Mouse (Mus musculus): ENCODE measurements at regions not wholly inside any gene's neighbourhood (a gene's known extent, or its start where the extent isn't known, plus 50 kb on each side); places are given as distances from the start of the nearest gene placed in this dataset.

- H3K9ac ChIP-seq (replicated peaks; ENCODE audit: low read length, poor library complexity, severe bottlenecking), result no peak overlapping the region
- DNase-seq (ENCODE audit: low spot score), result peak; percentile 92
- no peak for TF ChIP-seq CTCF (IDR thresholded peaks at IDR 0.05)
- ATAC-seq (ENCODE audit: low FRiP score), result peak; percentile 60; the same call in 1 of the 2 replicates
- H3K4me2 ChIP-seq (ENCODE audit: low read depth, low read length, poor library complexity, severe bottlenecking), result no peak overlapping the region
- H3K36me3 ChIP-seq (ENCODE audit: insufficient read depth, low read length), result no peaks in the 10 kb centered on the region
- H3K27me3 ChIP-seq (ENCODE audit: insufficient read depth, low read length), result no peaks in the 10 kb centered on the region; the same call in 1 of the 2 replicates
- no peaks in the 10 kb centered on the region for H3K4me1 ChIP-seq (ENCODE audit: insufficient read depth, low read length)
- no peak overlapping the region for H3K4me3 ChIP-seq (ENCODE audit: low read depth, low read length)
- H3K9me3 ChIP-seq (ENCODE audit: low read length), result no peaks in the 10 kb centered on the region
- 0 out of 2 replicates have a peak overlapping the region, but pooled peaks have one; percentile 28 for H3K27ac ChIP-seq (ENCODE audit: low read depth, low read length)
- 23% methylated on average over 10 of the region's 10 CpGs for WGBS
Measured at GRCm38 (mm10) chr9:122635138-122635964, 111.8 kb upstream of the Topaz1 start.

- Histone ChIP-seq H3K4me2 (ENCODE audit: low read depth, low read length, poor library complexity, severe bottlenecking) (no peak overlapping the region), H3K9ac (replicated peaks; ENCODE audit: low read length, poor library complexity, severe bottlenecking) (no peak overlapping the region), H3K9me3 (ENCODE audit: low read length) (no peaks in the 10 kb centered on the region), H3K27ac (ENCODE audit: low read depth, low read length) (no peak overlapping the region), H3K36me3 (ENCODE audit: insufficient read depth, low read length) (no peaks in the 10 kb centered on the region), H3K4me3 (ENCODE audit: low read depth, low read length) (no peak overlapping the region), H3K27me3 (ENCODE audit: insufficient read depth, low read length) (no peaks in the 10 kb centered on the region), H3K4me1 (ENCODE audit: insufficient read depth, low read length) (no peaks in the 10 kb centered on the region)
- no peak for TF ChIP-seq CTCF (IDR thresholded peaks at IDR 0.05)
- DNase-seq (ENCODE audit: low spot score) (no peak), ATAC-seq (ENCODE audit: low FRiP score) (no peak)
- 74% methylated on average over 3 of the region's 3 CpGs for WGBS
Measured at GRCm38 (mm10) chr9:122637591-122637990, 109.6 kb upstream of the Topaz1 start.

- 90% methylated on average over 4 of the region's 4 CpGs for WGBS
- Histone ChIP-seq H3K27me3 (ENCODE audit: insufficient read depth, low read length) (no peaks in the 10 kb centered on the region), H3K4me2 (ENCODE audit: low read depth, low read length, poor library complexity, severe bottlenecking) (no peak overlapping the region), H3K9ac (replicated peaks; ENCODE audit: low read length, poor library complexity, severe bottlenecking) (no peak overlapping the region), H3K9me3 (ENCODE audit: low read length) (no peaks in the 10 kb centered on the region), H3K4me1 (ENCODE audit: insufficient read depth, low read length) (no peaks in the 10 kb centered on the region), H3K36me3 (ENCODE audit: insufficient read depth, low read length) (no peaks in the 10 kb centered on the region), H3K27ac (ENCODE audit: low read depth, low read length) (no peak overlapping the region), H3K4me3 (ENCODE audit: low read depth, low read length) (no peak overlapping the region)
- TF ChIP-seq CTCF (IDR thresholded peaks at IDR 0.05), result no peak
- DNase-seq (ENCODE audit: low spot score), result no peak
- no peak for ATAC-seq (ENCODE audit: low FRiP score)
Measured at GRCm38 (mm10) chr9:122639239-122639638, 107.9 kb upstream of the Topaz1 start.

GRCm38 (mm10) chr9:122642913-122643312 lies 104.2 kb upstream of the Topaz1 start:
- Histone ChIP-seq H3K27ac (ENCODE audit: low read depth, low read length) (no peak overlapping the region), H3K4me3 (ENCODE audit: low read depth, low read length) (no peak overlapping the region), H3K9me3 (ENCODE audit: low read length) (no peaks in the 10 kb centered on the region), H3K36me3 (ENCODE audit: insufficient read depth, low read length) (no peaks in the 10 kb centered on the region), H3K4me1 (ENCODE audit: insufficient read depth, low read length) (no peaks in the 10 kb centered on the region), H3K4me2 (ENCODE audit: low read depth, low read length, poor library complexity, severe bottlenecking) (no peak overlapping the region), H3K27me3 (ENCODE audit: insufficient read depth, low read length) (no peaks in the 10 kb centered on the region), H3K9ac (replicated peaks; ENCODE audit: low read length, poor library complexity, severe bottlenecking) (no peak overlapping the region)
- WGBS, result 54% methylated on average over 7 of the region's 7 CpGs
- no peak for TF ChIP-seq CTCF (IDR thresholded peaks at IDR 0.05)
- DNase-seq (ENCODE audit: low spot score), result no peak
- no peak for ATAC-seq (ENCODE audit: low FRiP score)

- Histone ChIP-seq H3K4me3 (ENCODE audit: low read depth, low read length) (no peak overlapping the region), H3K4me1 (ENCODE audit: insufficient read depth, low read length) (no peaks in the 10 kb centered on the region), H3K36me3 (ENCODE audit: insufficient read depth, low read length) (no peaks in the 10 kb centered on the region), H3K27ac (ENCODE audit: low read depth, low read length) (no peak overlapping the region), H3K4me2 (ENCODE audit: low read depth, low read length, poor library complexity, severe bottlenecking) (no peak overlapping the region), H3K9ac (replicated peaks; ENCODE audit: low read length, poor library complexity, severe bottlenecking) (no peak overlapping the region), H3K9me3 (ENCODE audit: low read length) (no peaks in the 10 kb centered on the region), H3K27me3 (ENCODE audit: insufficient read depth, low read length) (no peaks in the 10 kb centered on the region)
- DNase-seq (ENCODE audit: low spot score) (no peak), ATAC-seq (ENCODE audit: low FRiP score) (no peak)
- 67% methylated on average over 5 of the region's 5 CpGs for WGBS
- TF ChIP-seq CTCF (IDR thresholded peaks at IDR 0.05), result no peak
Measured at GRCm38 (mm10) chr9:122645569-122645968, 101.6 kb upstream of the Topaz1 start.

- 83% methylated on average over 3 of the region's 3 CpGs for WGBS
- no peaks in the 10 kb centered on the region for H3K27me3 ChIP-seq (ENCODE audit: insufficient read depth, low read length)
- H3K36me3 ChIP-seq (ENCODE audit: insufficient read depth, low read length), result no peaks in the 10 kb centered on the region
- no peak overlapping the region for H3K9ac ChIP-seq (replicated peaks; ENCODE audit: low read length, poor library complexity, severe bottlenecking)
- H3K4me3 ChIP-seq (ENCODE audit: low read depth, low read length), result no peak overlapping the region
- ATAC-seq (ENCODE audit: low FRiP score) (no peak), DNase-seq (ENCODE audit: low spot score) (no peak)
- no peak overlapping the region for H3K4me2 ChIP-seq (ENCODE audit: low read depth, low read length, poor library complexity, severe bottlenecking)
- no peak for TF ChIP-seq CTCF (IDR thresholded peaks at IDR 0.05)
- H3K9me3 ChIP-seq (ENCODE audit: low read length), result no peaks in the 10 kb centered on the region
- no peaks in the 10 kb centered on the region for H3K4me1 ChIP-seq (ENCODE audit: insufficient read depth, low read length)
- H3K27ac ChIP-seq (ENCODE audit: low read depth, low read length), result no peak overlapping the region
Measured at GRCm38 (mm10) chr9:122650862-122651261, 96.3 kb upstream of the Topaz1 start.

All from midbrain, postnatal 0 days (tissue).